Mouse (Mus musculus): ENCODE results near the gene Olig2. TPM values are rescaled to one million over a fixed set of nuclear protein-coding genes. Genes with fewer than 3 reads are reported as not detected.

Gene Olig2
- not detected in 4 replicates for total RNA-seq (2023; ENCODE audit: inconsistent age)

GRCm38 (mm10) chr16:91225233-91226037 lies at the start of gene Olig2:
Olig2 (plus strand) TSS chr16:91225457.

GRCm38 (mm10) chr16:91269468-91270211 lies 44.4 kb downstream of the Olig2 start, which contains the start of gene Olig1:
Olig1 (plus strand) TSS chr16:91269772.

Other genes starting within 250 kb of the Olig2 start
- 43.5 to 59.2 TPM (median 46.2 TPM) in 4 replicates for gene Synj1, start 214.1 kb upstream of the Olig2 start, total RNA-seq (2023; ENCODE audit: inconsistent age)
- gene Paxbp1, start 180.9 kb upstream of the Olig2 start, total RNA-seq (2023; ENCODE audit: inconsistent age), result 104 to 115 TPM (median 110 TPM) in 4 replicates
- gene 4932438H23Rik, start 130.3 kb upstream of the Olig2 start, total RNA-seq (2023; ENCODE audit: inconsistent age), result 0.21 to 1.0 TPM in 2 of 4 replicates, not detected in the others
- not detected in 4 replicates for gene Olig1, start 44.3 kb downstream of the Olig2 start, total RNA-seq (2023; ENCODE audit: inconsistent age)
- gene Ifnar2, start 147.3 kb downstream of the Olig2 start, total RNA-seq (2023; ENCODE audit: inconsistent age), result 46.4 to 52.8 TPM (median 49.8 TPM) in 4 replicates
- not detected in 4 replicates for gene Gm21970, start 166.3 kb downstream of the Olig2 start, total RNA-seq (2023; ENCODE audit: inconsistent age)
- gene Il10rb, start 180.7 kb downstream of the Olig2 start, total RNA-seq (2023; ENCODE audit: inconsistent age), result 89.3 to 102 TPM (median 92.4 TPM) in 4 replicates